Mouse (Mus musculus): ENCODE data around the gene Cemip. TPM values are rescaled to one million over a fixed set of nuclear protein-coding genes. Genes with fewer than 3 reads are reported as not detected.
A peak's percentile ranks its signal among the peaks of the same experiment; 100 is the strongest.

Cemip gene
- polyA plus RNA-seq, 1 experiment from 2014 or later: 0.28 TPM

DNA sequence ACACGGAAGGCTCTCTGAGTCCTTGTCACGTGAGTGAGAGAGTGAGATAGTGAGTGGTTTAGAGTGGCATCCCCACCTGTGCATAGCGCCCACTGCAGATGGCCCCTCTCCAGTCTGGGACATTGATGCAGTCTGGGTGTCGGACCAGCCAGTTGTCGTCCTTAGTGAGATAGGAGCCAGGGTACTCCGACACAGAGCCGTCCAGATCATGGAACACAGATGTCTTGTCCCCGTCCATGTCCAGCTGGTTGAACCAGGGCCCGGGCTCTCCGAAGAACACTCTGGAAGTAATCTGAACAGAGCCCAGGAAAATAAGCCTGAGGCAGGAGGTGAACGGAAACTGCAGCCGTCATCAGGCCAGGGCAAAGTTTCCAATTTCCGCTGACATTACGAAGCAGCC, 135.0 kb downstream of the Cemip start:
- 94% methylated on average over 14 of the region's 14 CpGs for WGBS

GRCm38 (mm10) chr7:83949662-83950061, 136.6 kb downstream of the Cemip start:
- H3K4me3 ChIP-seq (replicated peaks; ENCODE audit: low read depth, low read length): no peak overlapping the region
- 55% methylated on average over 6 of the region's 6 CpGs for WGBS
- no peak for DNase-seq
- H3K27ac ChIP-seq (replicated peaks; ENCODE audit: low read depth, low read length): no peak overlapping the region
- no peaks in the 10 kb centered on the region for H3K27me3 ChIP-seq (ENCODE audit: control insufficient read depth, insufficient read depth, low read length)
- no peaks in the 10 kb centered on the region for H3K36me3 ChIP-seq (ENCODE audit: control insufficient read depth, insufficient read depth, low read length)
- no peak overlapping the region for H3K4me2 ChIP-seq (ENCODE audit: low read length)
- H3K4me1 ChIP-seq (ENCODE audit: control insufficient read depth, insufficient read depth, low read length): no peaks in the 10 kb centered on the region
- no peaks in the 10 kb centered on the region for H3K9me3 ChIP-seq (ENCODE audit: control insufficient read depth, low read length)
- no peak overlapping the region for H3K9ac ChIP-seq (replicated peaks; ENCODE audit: low read length)
- ATAC-seq (ENCODE audit: low FRiP score, low TSS enrichment): no peak

More for the DNA sequence above, 135.0 kb downstream of the Cemip start:
- no peak for ATAC-seq (ENCODE audit: low FRiP score, low TSS enrichment)
- no peaks in the 10 kb centered on the region for H3K27me3 ChIP-seq (ENCODE audit: control insufficient read depth, insufficient read depth, low read length)
- no peak overlapping the region for H3K4me3 ChIP-seq (replicated peaks; ENCODE audit: low read depth, low read length)
- H3K9ac ChIP-seq (replicated peaks; ENCODE audit: low read length): no peak overlapping the region
- no peak for DNase-seq
- H3K4me2 ChIP-seq (ENCODE audit: low read length): no peak overlapping the region
- H3K36me3 ChIP-seq (ENCODE audit: control insufficient read depth, insufficient read depth, low read length): no peaks in the 10 kb centered on the region
- no peaks in the 10 kb centered on the region for H3K9me3 ChIP-seq (ENCODE audit: control insufficient read depth, low read length)
- no peaks in the 10 kb centered on the region for H3K4me1 ChIP-seq (ENCODE audit: control insufficient read depth, insufficient read depth, low read length)
- H3K27ac ChIP-seq (replicated peaks; ENCODE audit: low read depth, low read length): no peak overlapping the region

- DNase-seq (no peak), ATAC-seq (ENCODE audit: low FRiP score, low TSS enrichment) (no peak)
- H3K36me3 ChIP-seq (ENCODE audit: control insufficient read depth, insufficient read depth, low read length): no peaks in the 10 kb centered on the region
- no peak overlapping the region for H3K4me3 ChIP-seq (replicated peaks; ENCODE audit: low read depth, low read length)
- no peaks in the 10 kb centered on the region for H3K9me3 ChIP-seq (ENCODE audit: control insufficient read depth, low read length)
- no peak overlapping the region for H3K27ac ChIP-seq (replicated peaks; ENCODE audit: low read depth, low read length)
- no peaks in the 10 kb centered on the region for H3K4me1 ChIP-seq (ENCODE audit: control insufficient read depth, insufficient read depth, low read length)
- 77% methylated on average over 7 of the region's 7 CpGs for WGBS
- H3K27me3 ChIP-seq (ENCODE audit: control insufficient read depth, insufficient read depth, low read length): no peaks in the 10 kb centered on the region
- H3K9ac ChIP-seq (replicated peaks; ENCODE audit: low read length): no peak overlapping the region
- no peak overlapping the region for H3K4me2 ChIP-seq (ENCODE audit: low read length)
Observed at GRCm38 (mm10) chr7:83948743-83949142, 137.6 kb downstream of the Cemip start.

GRCm38 (mm10) chr7:83941701-83942101, 144.6 kb downstream of the Cemip start:
- Histone ChIP-seq H3K4me2 (ENCODE audit: low read length) (no peak overlapping the region), H3K27ac (replicated peaks; ENCODE audit: low read depth, low read length) (no peak overlapping the region), H3K9me3 (ENCODE audit: control insufficient read depth, low read length) (no peaks in the 10 kb centered on the region), H3K4me3 (replicated peaks; ENCODE audit: low read depth, low read length) (no peak overlapping the region), H3K36me3 (ENCODE audit: control insufficient read depth, insufficient read depth, low read length) (no peaks in the 10 kb centered on the region), H3K4me1 (ENCODE audit: control insufficient read depth, insufficient read depth, low read length) (no peaks in the 10 kb centered on the region), H3K9ac (replicated peaks; ENCODE audit: low read length) (no peak overlapping the region), H3K27me3 (ENCODE audit: control insufficient read depth, insufficient read depth, low read length) (no peaks in the 10 kb centered on the region)
- WGBS: 91% methylated on average over 8 of the region's 8 CpGs
- no peak for ATAC-seq (ENCODE audit: low FRiP score, low TSS enrichment)
- no peak for DNase-seq

DNA sequence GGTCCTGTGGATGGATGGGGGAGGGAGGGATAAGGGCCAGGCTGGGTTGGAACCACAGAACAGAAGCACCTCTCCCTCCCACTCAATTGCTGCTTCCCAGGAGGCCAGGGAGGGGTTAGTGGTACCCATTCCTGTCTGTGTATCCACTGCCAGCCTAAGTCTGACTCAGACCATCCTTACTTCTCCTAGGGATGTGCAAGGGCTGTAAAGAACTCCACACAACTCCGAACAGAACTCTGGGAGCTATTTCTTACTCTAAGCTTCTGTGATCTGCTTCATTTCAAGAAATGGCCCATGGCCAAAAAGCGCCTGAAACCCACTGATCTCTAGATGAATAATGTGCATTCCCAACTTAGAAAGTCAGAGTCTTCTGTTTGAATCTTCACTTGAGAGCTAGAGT, 146.2 kb downstream of the Cemip start:
- Histone ChIP-seq H3K27ac (replicated peaks; ENCODE audit: low read depth, low read length) (no peak overlapping the region), H3K4me2 (ENCODE audit: low read length) (no peak overlapping the region), H3K4me1 (ENCODE audit: control insufficient read depth, insufficient read depth, low read length) (no peaks in the 10 kb centered on the region), H3K4me3 (replicated peaks; ENCODE audit: low read depth, low read length) (no peak overlapping the region), H3K27me3 (ENCODE audit: control insufficient read depth, insufficient read depth, low read length) (no peaks in the 10 kb centered on the region), H3K36me3 (ENCODE audit: control insufficient read depth, insufficient read depth, low read length) (no peaks in the 10 kb centered on the region), H3K9me3 (ENCODE audit: control insufficient read depth, low read length) (no peaks in the 10 kb centered on the region), H3K9ac (replicated peaks; ENCODE audit: low read length) (no peak overlapping the region)
- WGBS: 90% methylated on average over 2 of the region's 2 CpGs
- ATAC-seq (ENCODE audit: low FRiP score, low TSS enrichment): no peak
- DNase-seq: no peak

DNA sequence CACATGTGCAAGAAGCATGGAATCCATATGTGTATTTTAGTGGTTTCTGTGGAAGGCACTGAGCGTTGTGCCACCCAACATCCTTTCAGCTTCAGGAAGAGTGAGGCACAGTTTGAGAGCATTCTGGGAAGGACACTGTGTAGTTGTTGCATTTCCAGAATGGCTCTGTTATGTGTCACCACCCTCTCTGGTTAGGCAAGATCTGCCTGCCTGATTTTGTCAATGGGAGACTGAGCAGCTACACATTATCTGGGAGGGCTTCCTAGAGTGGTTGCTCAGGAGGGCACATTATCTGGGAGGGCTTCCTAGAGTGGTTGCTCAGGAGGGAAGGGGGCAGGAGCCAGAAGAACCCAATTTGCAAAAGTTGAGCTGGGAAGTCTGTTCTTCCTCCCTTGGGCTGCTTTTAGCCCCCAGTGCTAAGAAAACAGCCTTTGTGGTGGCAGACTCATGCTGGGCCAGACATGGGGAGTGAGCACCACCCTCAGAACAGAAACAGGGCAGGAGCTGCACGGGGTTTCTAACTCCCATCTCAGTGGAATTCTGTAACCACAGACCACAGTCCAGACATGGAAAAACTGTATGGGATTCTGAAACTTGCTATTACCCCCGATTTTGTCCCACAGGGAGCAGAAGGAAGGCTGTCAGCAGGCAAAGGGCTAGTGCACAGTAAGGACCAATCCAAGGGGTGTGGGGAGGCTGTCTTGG, 147.1 kb downstream of the Cemip start:
- H3K36me3 ChIP-seq (ENCODE audit: control insufficient read depth, insufficient read depth, low read length): no peaks in the 10 kb centered on the region
- ATAC-seq (ENCODE audit: low FRiP score, low TSS enrichment) (no peak), DNase-seq (no peak)
- H3K4me1 ChIP-seq (ENCODE audit: control insufficient read depth, insufficient read depth, low read length): no peaks in the 10 kb centered on the region
- no peak overlapping the region for H3K27ac ChIP-seq (replicated peaks; ENCODE audit: low read depth, low read length)
- H3K4me3 ChIP-seq (replicated peaks; ENCODE audit: low read depth, low read length): no peak overlapping the region
- H3K27me3 ChIP-seq (ENCODE audit: control insufficient read depth, insufficient read depth, low read length): no peaks in the 10 kb centered on the region
- H3K9me3 ChIP-seq (ENCODE audit: control insufficient read depth, low read length): no peaks in the 10 kb centered on the region
- 73% methylated on average over 3 of the region's 3 CpGs for WGBS
- no peak overlapping the region for H3K4me2 ChIP-seq (ENCODE audit: low read length)
- no peak overlapping the region for H3K9ac ChIP-seq (replicated peaks; ENCODE audit: low read length)

DNA sequence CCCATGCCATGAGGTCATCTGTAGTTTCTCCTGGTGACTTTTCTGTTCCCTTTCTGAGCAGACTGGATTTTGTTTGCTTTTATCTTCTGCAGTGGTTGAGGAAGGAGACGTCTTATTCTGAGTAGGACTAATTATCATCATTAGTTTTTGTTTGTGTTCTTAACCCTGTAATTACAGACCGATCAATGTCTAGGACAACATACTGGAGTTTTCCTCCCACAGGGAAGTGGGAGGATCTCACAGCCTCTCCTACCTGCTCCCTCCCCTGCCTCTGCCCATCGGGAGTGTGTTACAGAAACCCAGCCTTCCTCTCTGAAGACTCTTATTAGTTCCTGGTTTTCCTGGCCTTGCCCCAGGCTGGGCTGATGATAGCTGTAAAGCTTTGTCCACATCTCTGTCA, 164.7 kb downstream of the Cemip start:
- H3K36me3 ChIP-seq (ENCODE audit: control insufficient read depth, insufficient read depth, low read length): no peaks in the 10 kb centered on the region
- DNase-seq (no peak), ATAC-seq (ENCODE audit: low FRiP score, low TSS enrichment) (no peak)
- WGBS: 84% methylated on average over 3 of the region's 3 CpGs
- H3K27ac ChIP-seq (replicated peaks; ENCODE audit: low read depth, low read length): no peak overlapping the region
- H3K4me2 ChIP-seq (ENCODE audit: low read length): no peak overlapping the region
- H3K4me3 ChIP-seq (replicated peaks; ENCODE audit: low read depth, low read length): no peak overlapping the region
- no peaks in the 10 kb centered on the region for H3K27me3 ChIP-seq (ENCODE audit: control insufficient read depth, insufficient read depth, low read length)
- H3K9ac ChIP-seq (replicated peaks; ENCODE audit: low read length): no peak overlapping the region
- no peaks in the 10 kb centered on the region for H3K9me3 ChIP-seq (ENCODE audit: control insufficient read depth, low read length)
- H3K4me1 ChIP-seq (ENCODE audit: control insufficient read depth, insufficient read depth, low read length): no peaks in the 10 kb centered on the region

DNA sequence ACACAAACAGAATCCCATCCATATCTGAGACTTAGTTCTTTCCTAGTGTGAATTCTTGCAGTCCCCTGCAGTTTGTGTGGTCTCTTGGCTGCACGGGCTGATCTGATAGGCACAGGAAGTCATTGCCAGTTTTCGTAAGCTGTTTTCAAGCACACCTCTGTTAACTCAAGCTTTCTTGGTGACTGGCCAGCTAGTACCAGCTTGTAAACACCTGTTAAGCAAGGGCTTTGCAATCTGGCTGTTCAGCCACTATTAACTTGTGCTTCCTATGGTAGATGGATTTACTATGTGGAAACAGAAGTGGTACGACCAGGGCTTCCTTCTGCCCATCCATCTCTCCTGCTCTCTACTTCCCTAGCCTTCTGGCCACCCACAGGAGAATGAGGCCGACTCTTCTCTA, 166.1 kb downstream of the Cemip start:
- no peak overlapping the region for H3K9ac ChIP-seq (replicated peaks; ENCODE audit: low read length)
- ATAC-seq (ENCODE audit: low FRiP score, low TSS enrichment) (no peak), DNase-seq (no peak)
- no peaks in the 10 kb centered on the region for H3K9me3 ChIP-seq (ENCODE audit: control insufficient read depth, low read length)
- no peak overlapping the region for H3K4me2 ChIP-seq (ENCODE audit: low read length)
- H3K4me3 ChIP-seq (replicated peaks; ENCODE audit: low read depth, low read length): no peak overlapping the region
- H3K27me3 ChIP-seq (ENCODE audit: control insufficient read depth, insufficient read depth, low read length): no peaks in the 10 kb centered on the region
- H3K27ac ChIP-seq (replicated peaks; ENCODE audit: low read depth, low read length): no peak overlapping the region
- H3K36me3 ChIP-seq (ENCODE audit: control insufficient read depth, insufficient read depth, low read length): no peaks in the 10 kb centered on the region
- H3K4me1 ChIP-seq (ENCODE audit: control insufficient read depth, insufficient read depth, low read length): no peaks in the 10 kb centered on the region
- WGBS: 87% methylated on average over 4 of the region's 4 CpGs

DNA sequence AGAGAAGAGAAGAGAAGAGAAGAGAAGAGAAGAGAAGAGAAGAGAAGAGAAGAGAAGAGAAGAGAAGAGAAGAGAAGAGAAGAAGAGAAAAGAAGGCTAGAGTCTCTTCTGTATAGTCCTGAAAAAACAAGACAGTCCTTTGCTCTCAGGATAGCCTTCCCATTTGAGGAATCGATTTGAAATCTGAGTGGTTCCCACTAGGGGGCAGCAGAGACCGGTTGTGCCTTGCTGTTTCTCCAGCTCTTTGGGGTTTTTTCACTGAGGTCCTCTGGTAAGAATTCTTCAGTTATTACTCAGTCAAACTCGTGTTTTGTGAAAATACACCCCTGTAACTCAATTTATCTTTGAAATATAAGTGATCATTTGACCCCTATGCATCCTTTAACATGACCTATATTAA, 171.7 kb downstream of the Cemip start:
- H3K4me1 ChIP-seq (ENCODE audit: control insufficient read depth, insufficient read depth, low read length): no peaks in the 10 kb centered on the region
- H3K4me3 ChIP-seq (replicated peaks; ENCODE audit: low read depth, low read length): no peak overlapping the region
- no peak overlapping the region for H3K27ac ChIP-seq (replicated peaks; ENCODE audit: low read depth, low read length)
- H3K4me2 ChIP-seq (ENCODE audit: low read length): no peak overlapping the region
- 1% methylated on average over 3 of the region's 3 CpGs for WGBS
- peak; percentile 95 for DNase-seq
- no peak; the same call in 1 of the 2 replicates for ATAC-seq (ENCODE audit: low FRiP score, low TSS enrichment)
- no peaks in the 10 kb centered on the region for H3K36me3 ChIP-seq (ENCODE audit: control insufficient read depth, insufficient read depth, low read length)
- no peak overlapping the region for H3K9ac ChIP-seq (replicated peaks; ENCODE audit: low read length)
- H3K9me3 ChIP-seq (ENCODE audit: control insufficient read depth, low read length): no peaks in the 10 kb centered on the region
- no peaks in the 10 kb centered on the region for H3K27me3 ChIP-seq (ENCODE audit: control insufficient read depth, insufficient read depth, low read length)
